Mouse (Mus musculus) testis, adult 2 months (tissue): ENCODE data around the gene Arid1a.

Experiments
- CTCF ChIP-seq: fragments of 200-500 bp; IDR thresholded peaks from 2 replicates; pipeline ENCODE4 v1.5.1; 2012; ENCODE audit warnings: low read depth, mild to moderate bottlenecking, inconsistent platforms, low read length, moderate library complexity; ENCODE audit not compliant: control insufficient read depth, insufficient read depth, insufficient replicate concordance
- POLR2A ChIP-seq: fragments of 200-500 bp; IDR thresholded peaks from 2 replicates; pipeline ENCODE4 v1.6.1; 2012; ENCODE audit warnings: low read depth, mild to moderate bottlenecking, inconsistent platforms, low read length, moderate library complexity; ENCODE audit not compliant: control insufficient read depth

- TF ChIP-seq CTCF, result peak; percentile 80; the same call in 1 of the 2 replicates
- TF ChIP-seq POLR2A, result peak; percentile 26; the same call in 1 of the 2 replicates
Observed at GRCm38 (mm10) chr4:133649989-133650699, 106.4 kb downstream of the Arid1a start, which contains the start of gene Zdhhc18.
